Mouse (Mus musculus) bone marrow, adult 2 months (tissue): ENCODE results near the gene Lrwd1. TPM values are rescaled to one million over a fixed set of nuclear protein-coding genes. Genes with fewer than 3 reads are reported as not detected.
"Not testable (repeated sequence)": the region's sequence is repeated elsewhere in the genome, so short reads cannot be mapped to it uniquely, and the experiment has no call there.

Experiments
- H3K27ac ChIP-seq: fragments of 200-500 bp; 2 replicates; pipeline ENCODE4 v1.5.1; 2012; ENCODE audit warnings: low read depth, mild to moderate bottlenecking, control low read depth, inconsistent platforms, low read length; ENCODE audit not compliant: control insufficient read depth, poor library complexity, insufficient read depth
- H3K4me1 ChIP-seq: fragments of 200-500 bp; 2 replicates; pipeline ENCODE4 v1.6.1; 2011; ENCODE audit warnings: low read length; ENCODE audit not compliant: control insufficient read depth, insufficient read depth
- H3K4me3 ChIP-seq: fragments of 200-500 bp; replicated peaks from 2 replicates; pipeline ENCODE3; 2011; ENCODE audit warnings: mild to moderate bottlenecking, low read depth, low read length, control low read depth; ENCODE audit not compliant: control insufficient read depth
- CTCF ChIP-seq: fragments of 200-500 bp; IDR thresholded peaks from 2 replicates; pipeline ENCODE4 v1.5.1; 2011; ENCODE audit warnings: low read length, control low read depth; ENCODE audit not compliant: control insufficient read depth, insufficient read depth
- POLR2A ChIP-seq: fragments of 200-500 bp; IDR thresholded peaks from 2 replicates; pipeline ENCODE4 v1.6.1; 2011; ENCODE audit warnings: low read depth, mild to moderate bottlenecking, control low read depth, low read length, borderline replicate concordance; ENCODE audit not compliant: control insufficient read depth
- WGBS: fragments of 180-500 bp; shearing (Covaris S2); methylation state at CpG from one replicate; pipeline ENCODE4 v1.1.7; 2018; 5-methylcytosine and 5-hydroxymethylcytosine counted together
- polyA plus RNA-seq: library from polyadenylated mRNA; stranded (reverse); fragments of >200 nt; gene quantifications from 2 replicates; pipeline ENCODE4 v1.2.4, GENCODE M21; 2011; ENCODE audit warnings: low replicate concordance; ENCODE audit not compliant: missing spikeins, insufficient read depth, insufficient read length

The Lrwd1 gene
- polyA plus RNA-seq, 1 experiment, result 61.5 TPM

DNA sequence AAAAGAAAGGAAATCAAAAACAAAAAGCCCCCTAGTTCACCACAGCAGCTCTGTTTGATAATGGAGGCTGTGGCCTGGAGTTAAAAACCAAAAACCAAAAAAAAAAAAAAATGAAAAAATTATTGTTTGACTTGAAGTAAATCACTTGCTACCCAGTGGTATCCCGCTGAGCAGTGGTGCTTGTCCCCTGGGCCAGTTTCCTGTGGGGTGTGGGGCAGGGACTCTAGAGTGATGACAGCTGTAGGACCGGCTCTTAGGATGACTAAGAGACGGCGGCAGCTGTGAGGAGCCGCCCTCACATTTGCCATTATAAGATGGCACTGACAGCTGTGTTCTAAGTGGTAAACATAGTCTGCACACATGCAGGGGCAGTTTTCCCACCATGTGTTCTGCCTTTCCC lies 19.5 kb upstream of the Lrwd1 start:
- WGBS, result 70% methylated on average over 5 of the region's 5 CpGs
- H3K27ac ChIP-seq, result no peak overlapping the region
- TF ChIP-seq CTCF (no peak), POLR2A (no peak)
- no peak overlapping the region for H3K4me3 ChIP-seq
- no peaks in the 10 kb centered on the region; the same call in 1 of the 2 replicates for H3K4me1 ChIP-seq

DNA sequence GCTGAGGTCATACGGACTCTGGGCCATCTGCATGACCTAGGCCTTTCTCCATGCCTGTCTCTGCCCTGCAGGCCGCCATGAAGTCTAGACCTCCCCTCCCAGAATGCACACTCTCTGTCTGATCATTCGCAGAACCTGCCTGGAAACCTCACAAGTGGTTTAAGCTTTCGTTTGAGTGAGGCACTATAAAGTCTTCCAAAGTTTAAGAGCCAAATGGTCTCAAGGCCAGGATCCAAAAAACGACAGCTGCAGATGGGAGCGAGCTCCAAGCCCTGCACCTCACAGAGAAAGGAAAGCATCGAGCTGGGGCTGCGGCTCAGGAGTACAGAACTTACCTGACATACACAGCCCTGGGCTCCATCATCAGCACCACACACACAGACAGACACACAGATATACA lies 16.5 kb upstream of the Lrwd1 start:
- TF ChIP-seq POLR2A, result no peak
- TF ChIP-seq CTCF, result no peak
- no peak overlapping the region for H3K27ac ChIP-seq
- 82% methylated on average over 8 of the region's 8 CpGs for WGBS
- H3K4me1 ChIP-seq, result peaks cover 6% of the 10 kb centered on the region
- no peak overlapping the region for H3K4me3 ChIP-seq

DNA sequence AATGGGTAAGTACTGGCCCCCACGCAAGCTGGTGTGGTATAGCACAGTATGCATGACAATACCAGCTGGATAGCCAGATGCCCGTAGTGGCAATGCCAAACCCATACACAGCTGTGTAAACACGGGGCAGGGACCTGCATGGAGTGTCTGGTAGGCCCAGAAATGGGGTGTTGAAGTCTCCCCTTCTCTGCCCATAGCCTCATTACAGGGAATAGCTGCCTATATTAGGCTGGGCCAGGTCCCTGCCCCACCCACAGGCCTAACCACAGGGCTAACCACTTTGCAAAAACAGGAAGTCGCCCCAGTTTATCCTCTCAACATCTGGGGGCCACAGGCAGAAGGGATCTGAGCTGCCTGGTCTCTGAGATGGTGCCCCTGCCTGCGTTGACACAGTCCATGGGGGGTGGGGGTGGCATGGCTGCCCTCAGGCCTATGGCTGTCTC lies 13.3 kb upstream of the Lrwd1 start:
- peaks cover 14% of the 10 kb centered on the region for H3K4me1 ChIP-seq

DNA sequence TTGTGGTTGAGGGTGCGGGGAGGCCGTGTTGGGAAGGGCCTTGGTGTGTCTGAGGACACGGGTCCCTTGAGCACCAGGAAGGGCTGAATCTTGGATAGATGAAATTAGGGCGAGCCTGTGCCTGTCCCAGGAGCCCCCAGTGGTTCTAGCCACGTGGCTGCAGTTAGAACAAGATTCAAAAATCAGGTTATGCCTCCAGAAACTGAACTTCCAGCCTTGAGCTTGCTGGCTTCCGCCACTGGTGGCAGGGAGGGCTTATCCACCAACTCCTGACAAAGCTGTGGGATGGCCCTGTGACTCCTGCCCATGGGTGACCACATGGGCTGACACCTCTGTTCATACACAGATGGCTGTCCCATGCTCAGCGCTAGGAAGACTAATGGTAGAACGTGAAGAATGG lies 11.8 kb upstream of the Lrwd1 start:
- TF ChIP-seq POLR2A (no peak), CTCF (no peak)
- 55% methylated on average over 8 of the region's 8 CpGs for WGBS
- Histone ChIP-seq H3K4me1 (peaks cover 14% of the 10 kb centered on the region), H3K27ac (peak overlapping the region; percentile 10), H3K4me3 (no peak overlapping the region)

More for the DNA sequence above, 13.3 kb upstream of the Lrwd1 start:
- H3K27ac ChIP-seq, result peak overlapping the region; percentile 62
- H3K4me3 ChIP-seq, result not testable (repeated sequence)
- 2% methylated on average over 5 of the region's 5 CpGs for WGBS

DNA sequence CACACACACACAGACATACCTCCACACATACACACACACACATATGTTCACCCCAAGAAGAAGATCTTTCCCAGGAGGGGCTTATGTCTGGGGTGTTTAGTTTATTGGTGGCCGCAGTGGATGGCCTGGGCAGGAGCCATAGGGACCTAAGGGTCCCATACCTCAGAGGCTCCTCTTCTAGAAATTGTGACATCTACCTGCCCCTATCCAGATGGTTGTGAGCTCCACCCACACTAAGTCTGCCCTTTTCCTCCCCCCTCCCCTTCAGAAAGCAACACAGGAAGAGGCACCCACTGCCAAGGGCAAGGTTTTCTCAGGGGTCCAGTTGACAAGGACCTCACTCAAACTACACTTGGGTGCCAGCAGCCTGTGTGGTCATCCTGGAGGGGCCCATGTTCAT lies 11.1 kb upstream of the Lrwd1 start:
- TF ChIP-seq CTCF (no peak), POLR2A (no peak)
- peaks cover 14% of the 10 kb centered on the region for H3K4me1 ChIP-seq
- WGBS, result 86% methylated on average over 1 of the region's 1 CpGs
- H3K4me3 ChIP-seq, result no peak overlapping the region
- peak overlapping the region; percentile 49; the same call in 1 of the 2 replicates for H3K27ac ChIP-seq

DNA sequence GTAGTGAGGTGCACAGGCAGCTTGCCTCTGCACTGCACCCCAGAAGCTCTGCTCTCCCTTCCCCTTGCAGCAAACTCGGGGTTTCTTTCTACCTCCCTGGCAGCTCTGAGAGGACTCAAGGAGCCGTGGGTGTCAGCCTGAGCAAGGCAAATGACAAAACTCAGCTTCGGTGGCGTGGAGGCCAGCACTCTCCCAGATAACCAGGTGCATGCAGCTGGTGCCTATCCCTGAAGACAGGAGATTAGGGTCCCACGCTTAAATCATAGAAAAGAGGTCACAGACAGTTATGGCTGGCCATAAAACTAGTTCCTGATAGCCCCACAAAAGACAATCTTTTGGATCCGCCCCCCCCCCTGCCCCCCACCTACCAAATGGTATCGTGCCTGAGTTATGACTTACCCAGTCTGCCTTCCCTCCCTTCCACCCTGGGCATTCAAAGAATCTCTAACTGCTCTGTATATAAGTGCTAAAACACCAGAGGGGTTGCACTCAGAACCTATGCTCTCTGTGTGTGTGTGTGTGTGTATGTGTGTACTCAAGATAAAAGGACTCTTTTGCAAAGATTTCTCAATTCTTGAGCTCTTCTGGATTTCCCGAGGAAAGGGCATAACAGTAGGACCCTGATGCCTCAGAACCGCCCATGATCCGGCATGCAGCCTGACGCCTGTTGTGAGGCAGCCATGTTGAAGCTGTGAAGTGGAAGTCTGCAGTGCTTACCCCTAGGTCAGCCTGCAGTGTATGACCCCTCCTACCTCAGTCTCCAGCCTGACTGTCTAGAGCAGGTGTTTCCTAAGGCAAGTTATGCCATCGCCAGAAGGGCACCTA lies 8.9 kb upstream of the Lrwd1 start:
- TF ChIP-seq POLR2A, result no peak
- no peak for TF ChIP-seq CTCF
- H3K4me1 ChIP-seq, result peaks cover 16% of the 10 kb centered on the region
- no peak overlapping the region; the same call in 1 of the 2 replicates for H3K27ac ChIP-seq
- H3K4me3 ChIP-seq, result no peak overlapping the region
- WGBS, result 45% methylated on average over 12 of the region's 12 CpGs

DNA sequence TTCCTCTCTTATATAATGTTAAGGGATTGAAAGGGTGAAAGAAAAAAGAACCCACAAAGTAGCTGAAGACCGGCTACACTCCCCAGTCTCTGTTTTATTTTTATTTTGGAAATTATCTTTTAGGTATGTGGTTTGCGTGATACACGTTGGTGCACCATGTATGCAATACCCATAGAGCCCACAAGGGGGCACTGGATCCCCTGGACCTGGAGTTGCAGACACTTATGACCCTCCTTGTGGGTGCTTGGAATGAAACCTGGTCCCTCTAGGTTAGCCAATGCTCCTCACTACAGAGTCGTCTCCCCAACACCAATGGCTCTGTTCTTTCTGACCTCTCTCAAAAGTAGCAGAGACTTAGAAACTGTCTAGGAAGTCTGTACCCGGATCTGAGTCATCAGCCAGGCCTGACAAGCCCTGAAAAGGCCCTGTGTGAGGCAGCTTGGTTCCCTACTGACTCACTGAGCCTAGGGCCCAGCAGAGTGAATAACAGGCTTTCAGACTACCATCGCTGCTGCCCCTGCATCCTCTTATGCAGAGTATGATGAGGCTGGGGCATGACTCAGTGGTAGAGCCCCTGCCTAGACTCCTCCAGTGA lies 7.4 kb upstream of the Lrwd1 start:
- peaks cover 12% of the 10 kb centered on the region for H3K4me1 ChIP-seq
- no peak overlapping the region for H3K27ac ChIP-seq
- WGBS, result 87% methylated on average over 6 of the region's 6 CpGs
- TF ChIP-seq CTCF (peak; percentile 41; the same call in 1 of the 2 replicates), POLR2A (no peak)
- no peak overlapping the region for H3K4me3 ChIP-seq

DNA sequence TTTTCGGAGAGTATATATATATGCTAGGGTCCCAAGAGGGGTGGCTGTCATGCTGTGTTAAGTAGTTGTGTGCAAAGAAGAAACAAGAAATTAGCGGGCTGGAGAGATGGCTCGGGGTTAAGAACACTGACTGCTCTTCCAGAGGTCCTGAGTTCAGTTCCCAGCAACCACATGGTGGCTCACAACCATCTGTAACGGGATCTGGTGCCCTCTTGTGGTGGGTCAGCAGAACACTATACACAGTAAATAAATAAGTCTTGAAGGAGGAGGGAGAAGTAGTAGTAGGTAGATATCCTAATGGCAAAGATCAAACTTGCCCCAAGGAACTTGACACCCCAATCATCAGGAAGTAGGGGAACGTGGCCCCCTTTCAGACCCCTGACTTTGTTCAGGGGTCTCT lies 6.9 kb upstream of the Lrwd1 start:
- H3K27ac ChIP-seq, result no peak overlapping the region
- peak; percentile 33; the same call in 1 of the 2 replicates for TF ChIP-seq CTCF
- no peak for TF ChIP-seq POLR2A
- 86% methylated on average over 5 of the region's 5 CpGs for WGBS
- H3K4me3 ChIP-seq, result no peak overlapping the region
- H3K4me1 ChIP-seq, result peaks cover 10% of the 10 kb centered on the region
